Mouse (Mus musculus): Measurements from ENCODE around the gene Chchd3. TPM values are rescaled to one million over a fixed set of nuclear protein-coding genes. Genes with fewer than 3 reads are reported as not detected.

The Chchd3 gene
- polyA plus RNA-seq, 1 experiment from 2014 or later, result 113 TPM

DNA sequence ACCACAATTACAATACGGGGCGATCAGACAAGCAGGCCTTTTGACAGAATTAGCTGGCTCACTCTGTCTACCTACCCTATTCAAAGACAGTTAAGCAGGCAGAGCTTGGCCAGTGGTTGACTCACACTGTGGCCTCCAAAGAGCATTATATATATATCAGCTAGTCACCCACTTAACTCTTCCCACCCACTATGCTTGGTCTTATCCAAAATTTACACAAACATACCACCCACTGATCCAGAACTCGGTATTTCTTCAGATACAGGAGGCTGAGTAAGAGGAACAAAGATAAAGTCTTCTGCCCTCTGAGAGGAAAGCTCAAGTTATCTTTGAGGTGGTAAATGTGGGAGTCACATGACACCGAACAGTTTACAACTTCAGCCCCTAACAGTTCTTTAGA, 4.4 kb downstream of the Chchd3 start:
- Histone ChIP-seq H3K4me3 (replicated peaks; ENCODE audit: low read length) (no peak overlapping the region), H3K9me3 (replicated peaks; ENCODE audit: control insufficient read depth, low read length) (no peaks in the 10 kb centered on the region), H3K27me3 (ENCODE audit: control insufficient read depth, insufficient read depth, low read length) (no peaks in the 10 kb centered on the region), H3K36me3 (ENCODE audit: control insufficient read depth, insufficient read depth, low read length) (no peaks in the 10 kb centered on the region), H3K4me2 (ENCODE audit: low read depth, low read length) (no peak overlapping the region), H3K4me1 (ENCODE audit: control insufficient read depth, insufficient read depth, low read length) (peaks cover 11% of the 10 kb centered on the region), H3K9ac (ENCODE audit: low read length) (no peak overlapping the region), H3K27ac (ENCODE audit: low read length) (no peak overlapping the region)
- WGBS, result 77% methylated on average over 4 of the region's 4 CpGs
- ATAC-seq (ENCODE audit: insufficient read depth, low FRiP score), result no peak

DNA sequence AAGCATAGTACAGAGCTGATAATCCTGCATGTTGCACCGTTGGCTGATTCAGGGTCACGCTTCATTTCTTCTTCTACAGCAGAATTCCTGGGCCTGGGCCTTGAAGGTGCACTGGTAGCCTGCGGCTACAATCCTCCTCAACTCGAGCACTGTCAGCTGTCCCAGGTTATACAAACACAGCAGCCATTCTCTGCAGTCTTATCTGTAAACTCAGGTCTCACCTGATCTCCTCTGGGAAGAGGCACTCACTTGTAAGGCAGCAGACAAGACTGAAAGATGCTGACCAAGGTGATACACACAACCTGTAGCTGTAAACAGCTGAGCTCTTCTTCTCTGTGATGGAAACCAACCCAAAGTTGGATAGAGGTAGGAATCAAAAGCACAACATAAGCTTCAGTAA, 5.1 kb downstream of the Chchd3 start:
- ATAC-seq (ENCODE audit: insufficient read depth, low FRiP score), result no peak
- no peak overlapping the region for H3K4me2 ChIP-seq (ENCODE audit: low read depth, low read length)
- no peak overlapping the region for H3K9ac ChIP-seq (ENCODE audit: low read length)
- peaks cover 11% of the 10 kb centered on the region for H3K4me1 ChIP-seq (ENCODE audit: control insufficient read depth, insufficient read depth, low read length)
- 85% methylated on average over 4 of the region's 4 CpGs for WGBS
- H3K36me3 ChIP-seq (ENCODE audit: control insufficient read depth, insufficient read depth, low read length), result no peaks in the 10 kb centered on the region
- H3K27me3 ChIP-seq (ENCODE audit: control insufficient read depth, insufficient read depth, low read length), result no peaks in the 10 kb centered on the region
- no peak overlapping the region for H3K27ac ChIP-seq (ENCODE audit: low read length)
- H3K4me3 ChIP-seq (replicated peaks; ENCODE audit: low read length), result no peak overlapping the region
- H3K9me3 ChIP-seq (replicated peaks; ENCODE audit: control insufficient read depth, low read length), result no peaks in the 10 kb centered on the region

DNA sequence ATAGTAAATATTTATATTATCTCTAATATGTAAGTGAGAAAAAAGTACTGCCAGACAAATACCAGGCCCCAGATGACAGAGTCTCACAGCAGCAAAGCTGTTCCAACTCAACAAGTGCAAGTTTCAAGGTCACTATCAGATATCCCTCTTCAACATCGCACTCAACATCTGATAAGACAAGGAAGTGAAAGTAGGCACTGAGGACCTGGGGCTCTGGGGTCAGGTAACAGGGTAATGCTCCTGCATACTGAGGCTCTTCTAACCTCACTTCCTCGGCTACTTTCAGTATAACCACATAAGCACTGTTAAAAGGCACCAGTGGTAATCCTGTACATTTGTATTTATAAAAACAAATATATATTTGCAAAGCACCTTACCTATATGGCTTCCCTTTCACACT, 8.4 kb downstream of the Chchd3 start:
- Histone ChIP-seq H3K27me3 (ENCODE audit: control insufficient read depth, insufficient read depth, low read length) (no peaks in the 10 kb centered on the region), H3K27ac (ENCODE audit: low read length) (no peak overlapping the region), H3K9me3 (replicated peaks; ENCODE audit: control insufficient read depth, low read length) (no peaks in the 10 kb centered on the region), H3K4me2 (ENCODE audit: low read depth, low read length) (no peak overlapping the region), H3K4me1 (ENCODE audit: control insufficient read depth, insufficient read depth, low read length) (0 out of 2 replicates have a peak, but pooled peaks cover 6% of the 10 kb centered on the region), H3K4me3 (replicated peaks; ENCODE audit: low read length) (no peak overlapping the region), H3K36me3 (ENCODE audit: control insufficient read depth, insufficient read depth, low read length) (no peaks in the 10 kb centered on the region), H3K9ac (ENCODE audit: low read length) (no peak overlapping the region)
- WGBS, result 13% methylated on average over 2 of the region's 2 CpGs
- ATAC-seq (ENCODE audit: insufficient read depth, low FRiP score), result no peak

DNA sequence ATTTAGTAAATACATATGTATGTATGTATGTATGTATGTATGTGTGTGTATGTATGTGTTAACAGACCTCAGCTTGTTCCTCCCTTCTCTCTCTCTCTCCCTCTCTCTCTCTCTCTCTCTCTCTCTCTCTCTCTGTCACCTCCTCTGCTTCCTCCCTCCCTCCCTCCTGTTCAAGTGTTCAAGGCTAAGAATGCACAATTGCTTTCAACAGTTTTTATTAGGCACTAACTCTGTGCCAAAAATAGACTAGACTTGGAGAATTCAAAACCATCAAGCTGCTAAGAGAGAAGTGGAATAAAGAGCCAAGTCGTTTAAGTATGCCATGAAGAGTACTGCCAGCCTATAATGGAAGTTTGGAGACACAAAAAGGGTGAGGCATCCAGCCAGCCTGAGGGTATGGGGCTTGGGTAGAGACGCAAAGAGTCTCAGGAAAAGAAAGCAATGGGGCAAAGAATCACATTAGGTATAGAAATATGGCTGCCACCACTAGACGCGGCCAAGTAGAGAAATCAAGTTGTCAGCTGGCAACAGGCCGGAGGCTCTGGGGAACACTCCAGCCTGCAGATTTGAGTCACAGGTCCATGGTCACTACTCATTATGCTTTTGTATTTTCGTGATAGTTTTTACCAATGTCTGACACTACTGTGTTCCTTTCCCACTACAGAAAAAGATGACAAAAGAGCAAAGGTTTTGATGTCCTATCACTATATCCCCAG, 10.2 kb downstream of the Chchd3 start:
- no peak overlapping the region for H3K4me2 ChIP-seq (ENCODE audit: low read depth, low read length)
- no peak for ATAC-seq (ENCODE audit: insufficient read depth, low FRiP score)
- 89% methylated on average over 6 of the region's 6 CpGs for WGBS

DNA sequence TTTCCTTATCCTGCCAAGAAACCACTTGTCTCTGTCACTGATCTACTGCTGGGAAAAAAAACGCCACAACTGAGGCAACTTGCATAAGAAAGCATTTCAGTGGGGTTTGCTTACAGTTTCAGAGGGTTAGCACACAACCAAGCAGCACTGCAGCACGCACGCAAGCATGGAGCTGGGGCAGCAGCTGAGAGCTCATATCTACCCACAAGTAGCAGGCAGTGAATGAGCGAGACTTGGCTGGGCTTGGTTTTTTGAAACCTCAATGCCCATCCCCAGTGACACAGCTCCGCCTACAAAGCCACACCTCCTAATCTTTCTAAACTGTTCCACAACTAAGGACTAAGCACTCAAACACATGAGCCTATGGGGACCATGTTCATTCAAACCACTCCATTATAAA, 16.6 kb downstream of the Chchd3 start:
- 87% methylated on average over 5 of the region's 5 CpGs for WGBS
- no peak overlapping the region for H3K27ac ChIP-seq (ENCODE audit: low read length)
- H3K9me3 ChIP-seq (replicated peaks; ENCODE audit: control insufficient read depth, low read length), result no peaks in the 10 kb centered on the region
- no peak overlapping the region for H3K4me3 ChIP-seq (replicated peaks; ENCODE audit: low read length)
- no peak for ATAC-seq (ENCODE audit: insufficient read depth, low FRiP score)
- H3K36me3 ChIP-seq (ENCODE audit: control insufficient read depth, insufficient read depth, low read length), result no peaks in the 10 kb centered on the region
- no peak overlapping the region for H3K9ac ChIP-seq (ENCODE audit: low read length)
- no peaks in the 10 kb centered on the region for H3K27me3 ChIP-seq (ENCODE audit: control insufficient read depth, insufficient read depth, low read length)
- no peak overlapping the region for H3K4me2 ChIP-seq (ENCODE audit: low read depth, low read length)
- no peaks in the 10 kb centered on the region for H3K4me1 ChIP-seq (ENCODE audit: control insufficient read depth, insufficient read depth, low read length)

More for the DNA sequence above, 10.2 kb downstream of the Chchd3 start:
- no peaks in the 10 kb centered on the region for H3K27me3 ChIP-seq (ENCODE audit: control insufficient read depth, insufficient read depth, low read length)
- H3K4me1 ChIP-seq (ENCODE audit: control insufficient read depth, insufficient read depth, low read length), result 0 out of 2 replicates have a peak, but pooled peaks cover 6% of the 10 kb centered on the region
- H3K27ac ChIP-seq (ENCODE audit: low read length), result no peak overlapping the region
- no peaks in the 10 kb centered on the region for H3K36me3 ChIP-seq (ENCODE audit: control insufficient read depth, insufficient read depth, low read length)
- H3K4me3 ChIP-seq (replicated peaks; ENCODE audit: low read length), result no peak overlapping the region
- no peak overlapping the region for H3K9ac ChIP-seq (ENCODE audit: low read length)
- no peaks in the 10 kb centered on the region for H3K9me3 ChIP-seq (replicated peaks; ENCODE audit: control insufficient read depth, low read length)

DNA sequence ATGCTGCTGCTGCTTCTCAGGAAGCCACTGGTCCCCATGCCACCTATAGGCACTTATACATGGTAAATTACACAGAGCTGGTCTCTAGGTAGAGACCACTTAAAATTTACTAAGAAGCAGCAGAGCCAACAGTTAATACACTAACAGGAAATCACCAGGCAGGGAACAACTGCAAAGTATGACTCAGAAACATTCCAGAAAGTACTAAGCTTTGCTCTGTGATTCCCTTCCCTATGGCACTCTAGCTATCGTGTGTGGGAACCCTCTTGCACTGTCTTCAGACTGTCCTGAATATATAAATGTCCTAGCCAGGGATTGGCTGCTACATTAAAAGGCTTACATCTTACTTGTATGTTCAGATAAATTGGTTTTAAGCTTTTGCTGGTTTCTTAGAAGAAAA, 17.2 kb downstream of the Chchd3 start:
- Histone ChIP-seq H3K4me2 (ENCODE audit: low read depth, low read length) (no peak overlapping the region), H3K27ac (ENCODE audit: low read length) (no peak overlapping the region), H3K4me1 (ENCODE audit: control insufficient read depth, insufficient read depth, low read length) (no peaks in the 10 kb centered on the region), H3K9ac (ENCODE audit: low read length) (no peak overlapping the region), H3K9me3 (replicated peaks; ENCODE audit: control insufficient read depth, low read length) (no peaks in the 10 kb centered on the region), H3K36me3 (ENCODE audit: control insufficient read depth, insufficient read depth, low read length) (no peaks in the 10 kb centered on the region), H3K4me3 (replicated peaks; ENCODE audit: low read length) (no peak overlapping the region), H3K27me3 (ENCODE audit: control insufficient read depth, insufficient read depth, low read length) (no peaks in the 10 kb centered on the region)
- ATAC-seq (ENCODE audit: insufficient read depth, low FRiP score), result no peak
- 58% methylated on average over 1 of the region's 1 CpGs for WGBS

DNA sequence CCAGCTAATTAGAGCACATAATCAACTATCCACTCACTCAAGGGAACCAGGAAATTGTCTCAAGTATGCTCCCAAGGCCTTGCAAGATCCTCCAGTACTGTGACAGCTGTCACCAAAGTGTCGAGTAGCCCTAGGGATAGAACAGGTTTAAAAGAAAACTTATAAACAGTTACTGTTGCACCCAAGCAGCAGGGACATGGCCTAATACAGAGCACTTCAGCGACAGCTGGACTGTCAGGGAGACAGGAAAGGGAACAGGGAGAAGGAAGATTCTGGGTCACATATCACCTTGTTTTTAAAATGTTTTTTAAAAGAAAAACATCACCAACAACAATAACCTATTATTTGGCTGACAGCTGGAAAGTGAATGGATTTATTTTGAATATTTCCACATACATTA, 18.1 kb downstream of the Chchd3 start:
- Histone ChIP-seq H3K9me3 (replicated peaks; ENCODE audit: control insufficient read depth, low read length) (no peaks in the 10 kb centered on the region), H3K27me3 (ENCODE audit: control insufficient read depth, insufficient read depth, low read length) (no peaks in the 10 kb centered on the region), H3K36me3 (ENCODE audit: control insufficient read depth, insufficient read depth, low read length) (no peaks in the 10 kb centered on the region), H3K4me1 (ENCODE audit: control insufficient read depth, insufficient read depth, low read length) (no peaks in the 10 kb centered on the region), H3K9ac (ENCODE audit: low read length) (no peak overlapping the region), H3K4me3 (replicated peaks; ENCODE audit: low read length) (no peak overlapping the region), H3K27ac (ENCODE audit: low read length) (no peak overlapping the region), H3K4me2 (ENCODE audit: low read depth, low read length) (no peak overlapping the region)
- 86% methylated on average over 2 of the region's 2 CpGs for WGBS
- no peak for ATAC-seq (ENCODE audit: insufficient read depth, low FRiP score)

DNA sequence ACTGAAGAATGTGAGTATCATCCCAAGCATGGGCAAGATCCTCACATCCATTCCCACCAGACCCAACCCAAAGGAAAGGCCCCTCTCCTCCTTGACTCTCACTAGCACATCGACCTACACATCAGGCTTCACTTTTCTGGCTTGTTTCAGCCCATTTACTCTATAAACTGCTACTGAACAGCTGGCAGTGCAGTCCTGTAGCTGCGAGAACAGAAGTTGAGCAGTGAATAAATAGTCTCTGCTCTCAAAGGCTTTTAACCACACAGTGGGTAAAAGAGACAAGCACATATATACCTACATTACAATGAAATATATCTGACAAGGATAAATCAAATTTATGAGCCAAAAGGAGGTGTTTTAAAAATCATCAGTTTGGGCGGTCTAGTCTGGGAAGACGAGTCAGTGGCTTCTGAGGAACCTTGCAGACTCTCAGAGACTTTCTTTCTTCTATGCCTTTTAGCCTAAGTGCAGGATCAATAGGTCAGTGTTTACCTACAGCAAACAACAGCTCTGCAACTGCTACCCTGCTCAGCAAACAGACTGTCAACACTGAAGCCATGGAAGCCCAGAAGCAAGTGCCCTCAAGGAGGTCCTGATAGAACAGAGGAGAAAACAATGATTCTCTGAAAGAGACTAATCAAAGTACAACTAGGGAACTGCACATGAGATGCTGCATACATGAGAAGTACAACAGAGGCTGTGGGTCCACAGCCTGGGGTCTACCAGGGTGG, 19.5 kb downstream of the Chchd3 start:
- Histone ChIP-seq H3K4me2 (ENCODE audit: low read depth, low read length) (no peak overlapping the region), H3K27ac (ENCODE audit: low read length) (no peak overlapping the region), H3K4me3 (replicated peaks; ENCODE audit: low read length) (no peak overlapping the region), H3K4me1 (ENCODE audit: control insufficient read depth, insufficient read depth, low read length) (no peaks in the 10 kb centered on the region), H3K27me3 (ENCODE audit: control insufficient read depth, insufficient read depth, low read length) (no peaks in the 10 kb centered on the region), H3K9me3 (replicated peaks; ENCODE audit: control insufficient read depth, low read length) (no peaks in the 10 kb centered on the region), H3K9ac (ENCODE audit: low read length) (no peak overlapping the region), H3K36me3 (ENCODE audit: control insufficient read depth, insufficient read depth, low read length) (no peaks in the 10 kb centered on the region)
- WGBS, result 72% methylated on average over 4 of the region's 4 CpGs
- ATAC-seq (ENCODE audit: insufficient read depth, low FRiP score), result 0 out of 2 replicates have a peak, but pooled peaks have one; percentile 56

DNA sequence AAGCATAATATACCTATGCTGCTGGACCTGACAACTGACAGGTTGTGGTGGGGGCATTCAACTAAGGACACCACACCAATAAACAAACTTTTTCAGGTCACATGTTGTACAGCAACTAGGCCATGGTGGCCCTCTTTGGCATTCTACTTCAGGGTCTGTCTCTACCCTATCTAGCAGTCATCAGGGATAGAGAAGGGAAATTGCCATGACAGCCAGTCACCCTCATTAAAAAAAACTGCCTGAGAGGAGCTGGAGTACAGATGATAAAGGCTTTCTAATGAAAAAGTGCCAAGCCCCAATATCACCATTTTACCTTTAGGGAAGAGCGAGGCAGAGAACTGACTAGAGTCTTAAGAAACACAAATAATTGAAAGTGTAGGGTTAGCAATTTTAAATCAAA, 27.5 kb downstream of the Chchd3 start:
- H3K4me2 ChIP-seq (ENCODE audit: low read depth, low read length), result no peak overlapping the region
- H3K36me3 ChIP-seq (ENCODE audit: control insufficient read depth, insufficient read depth, low read length), result no peaks in the 10 kb centered on the region
- H3K9me3 ChIP-seq (replicated peaks; ENCODE audit: control insufficient read depth, low read length), result no peaks in the 10 kb centered on the region
- H3K27ac ChIP-seq (ENCODE audit: low read length), result no peak overlapping the region
- no peak overlapping the region for H3K4me3 ChIP-seq (replicated peaks; ENCODE audit: low read length)
- no peaks in the 10 kb centered on the region for H3K4me1 ChIP-seq (ENCODE audit: control insufficient read depth, insufficient read depth, low read length)
- H3K27me3 ChIP-seq (ENCODE audit: control insufficient read depth, insufficient read depth, low read length), result no peaks in the 10 kb centered on the region
- ATAC-seq (ENCODE audit: insufficient read depth, low FRiP score), result no peak
- no peak overlapping the region for H3K9ac ChIP-seq (ENCODE audit: low read length)
- WGBS, result 98% methylated on average over 1 of the region's 1 CpGs
